Comparison of ENCODE assay signal across 19 mouse cellular contexts in the genomic region with DNA sequence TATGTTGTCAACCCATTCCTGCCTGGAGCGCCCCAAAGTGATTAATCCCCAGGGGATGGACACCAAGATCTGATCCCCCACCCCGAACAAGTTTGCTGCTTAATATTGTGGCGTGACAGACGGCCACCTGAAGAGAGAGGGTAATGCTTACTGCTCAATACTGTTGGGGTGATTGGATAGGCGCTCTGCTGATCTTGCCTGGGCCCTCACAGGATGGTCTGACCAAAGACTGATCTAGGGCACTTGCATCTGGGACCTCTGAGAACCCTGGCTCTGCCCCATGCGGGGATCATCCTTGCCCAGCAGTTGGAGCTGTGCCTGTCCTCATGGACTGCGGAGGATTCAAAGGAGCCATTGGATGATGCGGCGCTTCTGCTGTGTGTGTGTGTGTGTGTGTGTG.
"Had no signal": no experiment of that assay in that cellular context is flagged by ENCODE, and none has a peak within 500 bp of the region (broad histone marks: within the 10 kb centered on the region; RNA-seq: fewer than 3 reads in every experiment).

No protein-coding gene starts in this region.

- H3K4me3 ChIP-seq: midbrain, embryonic 10.5 days; midbrain, embryonic 12.5 days; myocyte; neural tube, embryonic 13.5 days; neural tube, embryonic 15.5 days; stomach, embryonic 15.5 days had no signal

- DNase-seq: liver, postnatal 0 days; lung, embryonic 14.5 days; lung, postnatal 10 days; lung, postnatal 4 days; midbrain, embryonic 14.5 days; retina, postnatal 1 day; right cerebral cortex, adult 18-20 months; right cerebral cortex, postnatal 25 days; right cerebral cortex, postnatal 4 days; thymus, adult 2 months; thymus, postnatal 25 days; thymus, postnatal 4 days had no signal

- H3K9ac ChIP-seq: liver, postnatal 0 days; lung, embryonic 14.5 days; midbrain, embryonic 12.5 days; neural tube, embryonic 13.5 days; neural tube, embryonic 15.5 days; stomach, embryonic 15.5 days had no signal

- H3K9me3 ChIP-seq: midbrain, embryonic 10.5 days; midbrain, embryonic 12.5 days; neural tube, embryonic 13.5 days; neural tube, embryonic 15.5 days; stomach, embryonic 15.5 days had no signal

- H3K27ac ChIP-seq: midbrain, embryonic 10.5 days; midbrain, embryonic 12.5 days; neural tube, embryonic 13.5 days; neural tube, embryonic 15.5 days; stomach, embryonic 15.5 days; stomach, postnatal 0 days had no signal

- H3K36me3 ChIP-seq: midbrain, embryonic 10.5 days; midbrain, embryonic 12.5 days; neural tube, embryonic 13.5 days; neural tube, embryonic 15.5 days; stomach, embryonic 15.5 days had no signal

- H3K27me3 ChIP-seq: stomach, embryonic 15.5 days had no signal

- H3K4me1 ChIP-seq: stomach, embryonic 15.5 days had no signal
